Comparison of ENCODE assay signal across 8 mouse cellular contexts in the genomic region with DNA sequence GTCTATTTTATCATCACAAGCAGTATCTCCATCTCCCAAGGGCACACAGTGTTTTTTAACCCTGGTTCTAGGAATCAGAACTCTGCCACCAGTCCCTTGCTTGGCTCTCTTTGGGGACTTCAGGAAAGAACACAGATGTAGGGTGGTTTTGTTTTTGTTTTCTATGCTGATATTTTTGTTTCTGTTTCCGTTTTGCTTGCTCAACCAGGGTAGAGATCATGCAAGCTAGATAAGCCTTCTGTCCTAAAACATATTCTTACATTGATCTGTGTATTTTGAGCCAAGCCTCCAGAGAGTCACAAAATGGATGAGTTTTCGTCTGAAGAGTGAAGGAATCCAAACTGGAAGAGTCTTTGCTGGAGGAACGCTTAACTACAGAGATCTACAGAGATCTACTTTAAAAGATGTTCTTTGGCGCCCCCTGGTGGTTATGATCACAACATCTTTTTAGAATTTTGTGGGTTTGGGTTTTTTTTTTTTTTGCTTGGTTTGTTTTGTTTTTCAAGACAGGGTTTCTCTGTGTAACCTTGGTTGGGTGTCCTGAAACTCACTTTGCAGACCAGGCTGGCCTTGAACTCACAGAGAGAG. TPM values are rescaled to one million over a fixed set of nuclear protein-coding genes. Genes with fewer than 3 reads are reported as not detected.
DNase-seq lines count a peak whose midpoint lies in the region; ATAC-seq lines count a peak whose summit lies in the region.

No protein-coding gene starts in this region.

- H3K27ac ChIP-seq in midbrain, embryonic 10.5 days (replicated peaks): no peak overlapping the region
- no peak overlapping the region for H3K27ac ChIP-seq in midbrain, embryonic 16.5 days (ENCODE audit: low read length)
- no peak overlapping the region for H3K27ac ChIP-seq in heart, embryonic 15.5 days

- no peaks in the 10 kb centered on the region; the same call in 1 of the 2 replicates for H3K9me3 ChIP-seq in midbrain, embryonic 10.5 days (replicated peaks)
- H3K9me3 ChIP-seq in midbrain, embryonic 16.5 days (replicated peaks; ENCODE audit: control insufficient read depth, low read length, poor library complexity, severe bottlenecking): no peaks in the 10 kb centered on the region
- no peaks in the 10 kb centered on the region for H3K9me3 ChIP-seq in heart, embryonic 15.5 days (replicated peaks)

- no peaks in the 10 kb centered on the region for H3K36me3 ChIP-seq in midbrain, embryonic 10.5 days
- H3K36me3 ChIP-seq in midbrain, embryonic 16.5 days (ENCODE audit: control insufficient read depth, insufficient read depth, low read length): no peaks in the 10 kb centered on the region
- no peaks in the 10 kb centered on the region for H3K36me3 ChIP-seq in heart, embryonic 15.5 days

- DNase-seq in midbrain, embryonic 10.5 days (ENCODE audit: low spot score): peak; percentile 48
- peak; percentile 94 for DNase-seq in NIH3T3 (ENCODE audit: low read depth)
- DNase-seq in cerebellum, adult 9-11 months: peak; percentile 36
- peak; percentile 44 to 70 for DNase-seq in left cerebral cortex, postnatal 10 days (ENCODE audit: extremely low spot score in 1 of 2, low spot score in 2 of 2)
- DNase-seq in testis, postnatal 14 days (ENCODE audit: low spot score): peak; percentile 51

- no peak overlapping the region for H3K4me2 ChIP-seq in midbrain, embryonic 16.5 days (ENCODE audit: low read length)
- H3K4me2 ChIP-seq in heart, embryonic 15.5 days: peak overlapping the region; percentile 39

- no peak overlapping the region for H3K9ac ChIP-seq in midbrain, embryonic 16.5 days (ENCODE audit: low read depth, low read length)
- no peak overlapping the region for H3K9ac ChIP-seq in heart, embryonic 15.5 days

- intact Hi-C loops in left cerebral cortex, postnatal 10 days (cut with DNase I): loop anchor here (2.0 to 10.0 kb wide), 4 partner anchors 122 to 935 kb away; a partner anchor contains a TSS

- 30% methylated on average over 4 of the region's 4 CpGs for WGBS in midbrain, embryonic 10.5 days
- 25% methylated on average over 4 of the region's 4 CpGs for WGBS in midbrain, embryonic 16.5 days
- WGBS in heart, embryonic 15.5 days: 18% methylated on average over 4 of the region's 4 CpGs

- no peak overlapping the region for H3K4me3 ChIP-seq in midbrain, embryonic 10.5 days
- H3K4me3 ChIP-seq in midbrain, embryonic 16.5 days (ENCODE audit: low read depth, low read length): no peak overlapping the region
- peak overlapping the region; percentile 17; the same call in 1 of the 2 replicates for H3K4me3 ChIP-seq in heart, embryonic 15.5 days

- H3K4me1 ChIP-seq in midbrain, embryonic 10.5 days: no peaks in the 10 kb centered on the region
- no peaks in the 10 kb centered on the region for H3K4me1 ChIP-seq in midbrain, embryonic 16.5 days (ENCODE audit: control insufficient read depth, insufficient read depth, low read length)
- peaks cover 7% of the 10 kb centered on the region; the same call in 1 of the 2 replicates for H3K4me1 ChIP-seq in heart, embryonic 15.5 days (replicated peaks)

- ATAC-seq in midbrain, embryonic 16.5 days: no peak
- ATAC-seq in heart, embryonic 15.5 days (replicated peaks; ENCODE audit: insufficient number of reproducible peaks, insufficient read depth, low FRiP score, low read depth): no peak
- ATAC-seq in megakaryocyte progenitor cell, adult 5-6 weeks (replicated peaks; ENCODE audit: poor library complexity): peak; percentile 44

- H3K27me3 ChIP-seq in midbrain, embryonic 10.5 days (ENCODE audit: low read depth, poor library complexity, severe bottlenecking): no peaks in the 10 kb centered on the region
- no peaks in the 10 kb centered on the region for H3K27me3 ChIP-seq in midbrain, embryonic 16.5 days (ENCODE audit: control insufficient read depth, insufficient read depth, low read depth, low read length)
- H3K27me3 ChIP-seq in heart, embryonic 15.5 days: no peaks in the 10 kb centered on the region

RNA-seq across cellular contexts. Expression of a gene that starts 8.9 kb away (rescaled TPM):
- 20.5 and 23.0 TPM in 2 replicates for polyA plus RNA-seq in midbrain, embryonic 10.5 days (2016; fragmentation: Nextera tagmentation; extraction: Ambion mirVana)
- polyA plus RNA-seq in midbrain, embryonic 16.5 days (2015; fragmentation: Nextera tagmentation; extraction: Ambion mirVana): 29.3 and 29.8 TPM in 2 replicates
- polyA plus RNA-seq in heart, embryonic 15.5 days (2015; fragmentation: Nextera tagmentation; extraction: Ambion mirVana): 11.4 and 19.0 TPM in 2 replicates
- 10 to 100 TPM; 43.7 to 47.8 TPM for total RNA-seq in left cerebral cortex, postnatal 10 days (2021)
- 24.5 and 27.3 TPM in 2 replicates for total RNA-seq in megakaryocyte progenitor cell, adult 5-6 weeks (2015)
- total RNA-seq in megakaryocyte progenitor cell, adult 5-6 weeks (2017): 11.1 and 17.6 TPM in 2 replicates

RNA-seq across cellular contexts. Expression of a gene that starts 35.8 kb away (rescaled TPM):
- polyA plus RNA-seq in midbrain, embryonic 10.5 days (2016; fragmentation: Nextera tagmentation; extraction: Ambion mirVana): 0.43 and 1.0 TPM in 2 replicates
- 6.7 and 8.7 TPM in 2 replicates for polyA plus RNA-seq in midbrain, embryonic 16.5 days (2015; fragmentation: Nextera tagmentation; extraction: Ambion mirVana)
- polyA plus RNA-seq in heart, embryonic 15.5 days (2015; fragmentation: Nextera tagmentation; extraction: Ambion mirVana): 0.13 and 0.22 TPM in 2 replicates
- 10 to 100 TPM; 12.9 to 16.9 TPM for total RNA-seq in left cerebral cortex, postnatal 10 days (2021)
- not detected in 2 replicates for total RNA-seq in megakaryocyte progenitor cell, adult 5-6 weeks (2015)
- not detected in 2 replicates for total RNA-seq in megakaryocyte progenitor cell, adult 5-6 weeks (2017)

Comparison
In these comparisons a context has a peak if more than half of its experiments do, and no peak if none do; other contexts are left out.
1. DNase-seq: peak in every context shown above with its lines; median percentile 94 in NIH3T3; 57 in left cerebral cortex, postnatal 10 days; 51 in testis, postnatal 14 days; 48 in midbrain, embryonic 10.5 days; 36 in cerebellum, adult 9-11 months.